Mouse (Mus musculus): ENCODE results near the gene Olfr984. TPM values are rescaled to one million over a fixed set of nuclear protein-coding genes. Genes with fewer than 3 reads are reported as not detected.

Gene Olfr984
- polyA plus RNA-seq, 1 experiment from 2014 or later: not detected

GRCm38 (mm10) chr9:40050138-40050537 lies 63.9 kb downstream of the Olfr984 start:
- Histone ChIP-seq H3K4me2 (replicated peaks) (no peak overlapping the region), H3K4me1 (no peaks in the 10 kb centered on the region), H3K27me3 (no peaks in the 10 kb centered on the region), H3K36me3 (no peaks in the 10 kb centered on the region), H3K4me3 (no peak overlapping the region), H3K9ac (replicated peaks) (no peak overlapping the region), H3K9me3 (no peaks in the 10 kb centered on the region), H3K27ac (replicated peaks) (no peak overlapping the region)
- no peak for ATAC-seq (replicated peaks)
- WGBS: 95% methylated on average over 19 of the region's 19 CpGs

Other genes with a start within 250 kb of the Olfr984 start
- gene Olfr972, start 247.8 kb downstream of the Olfr984 start, polyA plus RNA-seq (2015; fragmentation: Nextera tagmentation; extraction: Ambion mirVana): not detected in 2 replicates
- gene Olfr229, start 206.9 kb downstream of the Olfr984 start, polyA plus RNA-seq (2015; fragmentation: Nextera tagmentation; extraction: Ambion mirVana): not detected in 2 replicates
- gene Olfr974, start 176.7 kb downstream of the Olfr984 start, polyA plus RNA-seq (2015; fragmentation: Nextera tagmentation; extraction: Ambion mirVana): not detected in 2 replicates
- not detected in 2 replicates for gene Olfr975, start 162.2 kb downstream of the Olfr984 start, polyA plus RNA-seq (2015; fragmentation: Nextera tagmentation; extraction: Ambion mirVana)
- not detected in 2 replicates for gene Olfr976, start 153.1 kb downstream of the Olfr984 start, polyA plus RNA-seq (2015; fragmentation: Nextera tagmentation; extraction: Ambion mirVana)
- gene Olfr978, start 122.1 kb downstream of the Olfr984 start, polyA plus RNA-seq (2015; fragmentation: Nextera tagmentation; extraction: Ambion mirVana): not detected in 2 replicates
- gene Olfr979, start 110.7 kb downstream of the Olfr984 start, polyA plus RNA-seq (2015; fragmentation: Nextera tagmentation; extraction: Ambion mirVana): not detected in 2 replicates
- gene Olfr980, start 104.6 kb downstream of the Olfr984 start, polyA plus RNA-seq (2015; fragmentation: Nextera tagmentation; extraction: Ambion mirVana): not detected in 2 replicates
- gene Olfr981, start 92.7 kb downstream of the Olfr984 start, polyA plus RNA-seq (2015; fragmentation: Nextera tagmentation; extraction: Ambion mirVana): not detected in 2 replicates
- gene Olfr982, start 40.4 kb downstream of the Olfr984 start, polyA plus RNA-seq (2015; fragmentation: Nextera tagmentation; extraction: Ambion mirVana): not detected in 2 replicates
- gene Olfr983, start 20.6 kb downstream of the Olfr984 start, polyA plus RNA-seq (2015; fragmentation: Nextera tagmentation; extraction: Ambion mirVana): not detected in 2 replicates
- not detected in 2 replicates for gene Olfr985, start 16.0 kb upstream of the Olfr984 start, polyA plus RNA-seq (2015; fragmentation: Nextera tagmentation; extraction: Ambion mirVana)
- not detected in 2 replicates for gene Tmem225, start 33.9 kb upstream of the Olfr984 start, polyA plus RNA-seq (2015; fragmentation: Nextera tagmentation; extraction: Ambion mirVana)
- not detected in 2 replicates for gene Olfr986, start 66.7 kb upstream of the Olfr984 start, polyA plus RNA-seq (2015; fragmentation: Nextera tagmentation; extraction: Ambion mirVana)
- 9.9 and 10.8 TPM in 2 replicates for gene Zfp202, start 78.1 kb upstream of the Olfr984 start, polyA plus RNA-seq (2015; fragmentation: Nextera tagmentation; extraction: Ambion mirVana)
- gene Scn3b, start 155.0 kb upstream of the Olfr984 start, polyA plus RNA-seq (2015; fragmentation: Nextera tagmentation; extraction: Ambion mirVana): 89.7 and 90.5 TPM in 2 replicates